Mouse (Mus musculus) olfactory bulb, adult 2 months (tissue): ENCODE measurements around the gene Fbxo24.

Source experiments
- CTCF ChIP-seq: fragments of 200-500 bp; IDR thresholded peaks from 2 replicates; pipeline ENCODE4 v1.5.1; 2012; ENCODE audit warnings: low read depth, mild to moderate bottlenecking, low read length, moderate library complexity; ENCODE audit not compliant: insufficient read depth
- POLR2A ChIP-seq: fragments of 200-500 bp; IDR thresholded peaks from 2 replicates; pipeline ENCODE4 v1.6.1; 2012; ENCODE audit warnings: mild to moderate bottlenecking, low read depth, low read length, moderate library complexity; ENCODE audit not compliant: insufficient read depth

GRCm38 (mm10) chr5:137656977-137657376 is 28.2 kb upstream of the Fbxo24 start:
- TF ChIP-seq CTCF, result peak; percentile 21; the same call in 1 of the 2 replicates
- TF ChIP-seq POLR2A, result no peak
